Mouse (Mus musculus) brain, embryonic 14.5 days (tissue): ENCODE data around the gene Stard5.

Experiments
- CTCF ChIP-seq: fragments of 200-500 bp; IDR thresholded peaks from 2 replicates; pipeline ENCODE4 v1.5.1; 2012; ENCODE audit warnings: inconsistent platforms, mild to moderate bottlenecking, moderate library complexity, borderline replicate concordance; ENCODE audit not compliant: insufficient read depth, insufficient read length; ENCODE audit errors: extremely low read depth
- POLR2A ChIP-seq: fragments of 200-500 bp; IDR thresholded peaks from 2 replicates; pipeline ENCODE4 v1.6.1; 2012; ENCODE audit warnings: mild to moderate bottlenecking, inconsistent platforms, borderline replicate concordance; ENCODE audit not compliant: poor library complexity, insufficient read depth, insufficient read length, severe bottlenecking; ENCODE audit errors: extremely low read depth

DNA sequence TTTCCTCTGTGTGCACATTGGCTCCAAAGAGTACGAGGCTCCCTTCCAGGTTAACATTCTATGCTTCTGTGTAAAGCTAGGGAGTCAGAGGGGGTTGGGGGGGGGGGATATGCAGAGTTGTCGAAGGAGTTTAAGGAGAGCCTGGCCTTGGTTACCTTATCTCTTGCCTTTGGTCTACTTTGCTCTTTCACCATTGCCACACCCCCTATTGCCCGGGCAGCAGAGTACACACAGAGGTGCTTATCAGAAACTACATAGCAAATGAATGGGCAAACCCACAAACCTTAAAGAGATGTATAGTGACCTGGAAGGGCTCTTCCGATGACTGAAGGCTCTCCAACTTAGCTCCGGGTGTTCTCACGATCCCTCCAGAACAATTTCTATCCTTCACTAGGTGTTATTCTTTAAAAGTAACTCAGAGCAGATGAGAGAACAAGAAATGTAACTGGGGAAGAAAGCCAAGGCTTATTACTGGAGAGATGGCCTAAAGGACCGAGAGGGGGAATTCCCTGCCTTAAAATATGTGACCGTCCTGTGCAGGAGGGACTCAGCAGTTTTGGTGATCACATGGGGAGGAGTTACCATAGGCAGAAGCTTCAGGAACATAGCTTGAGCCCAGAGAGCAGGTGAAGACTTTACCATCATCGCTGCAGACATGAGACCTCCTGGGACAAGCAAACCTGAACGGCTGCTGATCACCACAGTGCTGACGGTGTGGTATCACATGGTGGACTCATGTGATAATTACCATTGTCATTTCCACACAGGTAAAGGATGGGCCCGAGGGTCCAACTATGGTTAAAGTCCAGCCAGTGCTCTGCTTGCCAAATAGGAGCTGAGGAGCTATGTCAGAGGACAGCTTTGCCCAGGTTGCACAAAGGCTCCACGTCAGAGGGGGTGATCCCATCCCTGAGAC is 32.5 kb upstream of the Stard5 start:
- no peak for TF ChIP-seq CTCF
- TF ChIP-seq POLR2A, result no peak
